Mouse (Mus musculus): ENCODE data around the gene Trcg1.
A peak's percentile ranks its signal among the peaks of the same experiment; 100 is the strongest.

The Trcg1 gene

GRCm38 (mm10) chr9:57262795-57263684 is 26.7 kb downstream of the Trcg1 start:
- no peak for DNase-seq (ENCODE audit: low read depth)

- DNase-seq (ENCODE audit: low read depth), result no peak
Observed at GRCm38 (mm10) chr9:57265125-57265524, 28.8 kb downstream of the Trcg1 start.

- no peak for DNase-seq (ENCODE audit: low read depth)
Observed at GRCm38 (mm10) chr9:57267421-57267820, 31.1 kb downstream of the Trcg1 start.

- DNase-seq (ENCODE audit: low read depth), result no peak
Observed at GRCm38 (mm10) chr9:57268078-57268477, 31.7 kb downstream of the Trcg1 start.

GRCm38 (mm10) chr9:57268575-57268974 is 32.2 kb downstream of the Trcg1 start:
- no peak for DNase-seq (ENCODE audit: low read depth)

GRCm38 (mm10) chr9:57269384-57269783 is 33.0 kb downstream of the Trcg1 start:
- no peak for DNase-seq (ENCODE audit: low read depth)

- no peak for DNase-seq (ENCODE audit: low read depth)
Observed at GRCm38 (mm10) chr9:57270399-57270798, 34.0 kb downstream of the Trcg1 start.

- DNase-seq (ENCODE audit: low read depth), result no peak
Observed at GRCm38 (mm10) chr9:57271081-57271480, 34.7 kb downstream of the Trcg1 start.

GRCm38 (mm10) chr9:57271837-57272562 is 35.6 kb downstream of the Trcg1 start:
- DNase-seq (ENCODE audit: low read depth), result no peak

- no peak for DNase-seq (ENCODE audit: low read depth)
Observed at GRCm38 (mm10) chr9:57272902-57273804, 36.8 kb downstream of the Trcg1 start.

GRCm38 (mm10) chr9:57273805-57274494 is 37.6 kb downstream of the Trcg1 start:
- peak; percentile 22 for DNase-seq (ENCODE audit: low read depth)

- no peak for DNase-seq (ENCODE audit: low read depth)
Observed at GRCm38 (mm10) chr9:57276311-57276710, 40.0 kb downstream of the Trcg1 start.

GRCm38 (mm10) chr9:57278268-57278667 is 41.9 kb downstream of the Trcg1 start:
- no peak for DNase-seq (ENCODE audit: low read depth)

GRCm38 (mm10) chr9:57279441-57279840 is 43.1 kb downstream of the Trcg1 start:
- no peak for DNase-seq (ENCODE audit: low read depth)

- DNase-seq (ENCODE audit: low read depth), result no peak
Observed at GRCm38 (mm10) chr9:57281549-57281948, 45.2 kb downstream of the Trcg1 start.

- DNase-seq (ENCODE audit: low read depth), result no peak
Observed at GRCm38 (mm10) chr9:57282686-57283085, 46.3 kb downstream of the Trcg1 start.

GRCm38 (mm10) chr9:57283311-57283710 is 47.0 kb downstream of the Trcg1 start:
- DNase-seq (ENCODE audit: low read depth), result peak; percentile 57

GRCm38 (mm10) chr9:57287183-57287582 is 50.8 kb downstream of the Trcg1 start:
- DNase-seq (ENCODE audit: low read depth), result no peak

GRCm38 (mm10) chr9:57294905-57295304 is 58.5 kb downstream of the Trcg1 start:
- DNase-seq (ENCODE audit: low read depth), result no peak

- DNase-seq (ENCODE audit: low read depth), result peak; percentile 55
Observed at GRCm38 (mm10) chr9:57295666-57296065, 59.3 kb downstream of the Trcg1 start.

- DNase-seq (ENCODE audit: low read depth), result no peak
Observed at GRCm38 (mm10) chr9:57296277-57296676, 59.9 kb downstream of the Trcg1 start.
